Mouse (Mus musculus): ENCODE data around the gene Slc39a2.
A peak's percentile ranks its signal among the peaks of the same experiment; 100 is the strongest.
"Not testable (repeated sequence)": the region's sequence is repeated elsewhere in the genome, so short reads cannot be mapped to it uniquely, and the experiment has no call there.

Gene Slc39a2

GRCm38 (mm10) chr14:51902806-51903710 lies 10.4 kb downstream of the Slc39a2 start:
- DNase-seq: peak; percentile 73

GRCm38 (mm10) chr14:51903782-51904181 lies 11.1 kb downstream of the Slc39a2 start:
- no peak for DNase-seq

- no peak for DNase-seq
These were observed 12.0 kb downstream of the Slc39a2 start for GRCm38 (mm10) chr14:51904706-51905105.

GRCm38 (mm10) chr14:51906102-51906501 lies 13.4 kb downstream of the Slc39a2 start:
- no peak for DNase-seq

- no peak for DNase-seq
These were observed 18.6 kb downstream of the Slc39a2 start for GRCm38 (mm10) chr14:51911301-51911700.

DNA sequence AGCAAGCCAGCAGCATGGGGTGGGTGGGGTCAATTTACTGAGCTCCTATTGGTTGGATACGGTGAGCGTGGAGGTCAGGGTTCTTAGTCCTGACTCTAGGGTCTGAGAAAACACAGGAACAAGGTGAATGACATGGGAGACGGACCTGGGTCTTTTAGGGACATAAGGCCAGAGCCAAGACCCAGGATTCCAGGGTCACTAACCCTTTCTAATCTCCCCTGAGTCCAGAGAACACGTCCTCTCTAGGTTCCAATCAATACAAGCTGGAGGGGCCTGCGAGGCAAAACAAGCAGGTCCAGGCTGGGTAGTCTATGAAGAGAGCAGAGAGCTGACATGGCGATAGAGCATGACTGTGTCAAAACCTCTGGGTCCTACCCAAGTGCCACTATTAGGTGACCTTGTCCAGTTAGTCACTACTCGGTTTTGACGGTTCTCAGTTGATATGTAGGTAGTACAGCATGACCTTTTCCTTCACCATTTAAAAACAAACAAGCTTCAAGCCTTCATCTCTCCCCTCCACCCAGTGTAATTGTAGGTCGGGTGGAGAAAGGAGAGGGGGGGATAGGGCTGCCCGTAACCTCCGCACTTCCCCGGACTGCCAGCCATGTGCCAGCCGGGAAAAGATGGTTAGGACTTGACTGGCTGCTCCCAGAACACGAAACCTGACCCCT lies 19.8 kb downstream of the Slc39a2 start:
- no peak for DNase-seq

DNA sequence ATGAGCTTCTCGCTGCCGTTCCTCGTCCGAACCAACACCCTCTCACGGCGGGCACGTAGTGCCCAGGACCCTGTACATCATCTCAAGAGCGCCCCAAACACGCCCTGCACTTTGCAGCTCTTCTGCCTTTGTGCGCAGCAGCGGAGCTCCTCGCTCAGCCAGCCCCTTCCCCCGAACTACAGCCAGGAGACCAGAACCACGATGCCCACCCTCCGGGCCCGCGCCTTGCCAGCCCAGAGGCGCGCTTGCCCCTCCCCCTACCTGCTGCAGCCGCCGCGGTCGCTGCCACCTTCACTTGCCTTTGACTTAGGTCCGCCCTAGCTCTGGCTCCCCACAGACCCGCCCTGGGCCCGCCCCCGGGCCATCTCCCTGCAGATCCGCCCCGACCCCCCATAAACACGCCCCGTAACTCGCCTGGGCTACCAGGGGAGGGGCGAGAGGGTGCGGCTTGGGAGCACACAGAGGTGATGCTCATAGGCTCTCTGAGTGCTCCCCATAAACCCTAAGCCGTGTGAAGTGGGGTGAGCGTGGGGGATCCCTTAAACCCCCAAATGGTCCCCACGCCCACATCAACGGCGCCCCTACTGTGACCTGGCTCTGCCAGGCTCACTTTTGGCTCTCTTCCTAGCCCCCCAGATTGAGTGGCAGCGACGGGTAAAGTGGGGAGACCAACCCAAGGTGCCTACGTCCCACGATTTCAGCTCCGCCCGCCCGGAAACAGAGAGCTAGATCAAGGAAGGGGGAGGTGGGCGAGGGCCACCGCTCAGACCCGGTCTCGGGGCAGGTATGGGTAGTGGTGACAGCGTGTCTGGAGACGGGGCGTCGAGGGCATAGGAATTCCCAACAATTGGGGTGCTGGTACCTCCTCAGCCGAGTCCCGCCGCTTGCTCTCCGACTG lies 20.6 kb downstream of the Slc39a2 start:
- DNase-seq: peak; percentile 69

GRCm38 (mm10) chr14:51913960-51914762 lies 21.5 kb downstream of the Slc39a2 start, which contains the start of gene Ndrg2:
Ndrg2 (minus strand) TSS chr14:51914158.
- peak; percentile 57 for DNase-seq

DNA sequence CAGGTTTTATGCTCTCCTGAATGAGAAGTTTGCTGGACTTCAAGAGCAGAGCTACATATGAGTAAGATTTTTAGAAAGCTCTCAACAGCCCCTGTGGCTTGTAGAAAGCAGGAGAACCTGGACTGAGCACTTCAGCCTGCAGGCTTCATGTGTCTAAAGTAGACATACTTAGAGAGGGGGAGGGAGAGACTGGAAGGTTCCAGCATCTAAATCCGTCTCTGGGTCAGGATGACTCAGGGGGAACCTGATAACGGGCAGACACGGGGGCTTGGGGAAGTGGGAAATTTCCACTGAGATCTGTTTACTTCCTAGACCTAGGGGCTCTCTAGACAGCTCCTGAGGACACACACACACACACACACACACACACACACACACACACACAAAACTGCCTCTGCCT lies 22.3 kb downstream of the Slc39a2 start:
- no peak for DNase-seq

- no peak for DNase-seq
These were observed 23.9 kb downstream of the Slc39a2 start for GRCm38 (mm10) chr14:51916539-51916938.

DNA sequence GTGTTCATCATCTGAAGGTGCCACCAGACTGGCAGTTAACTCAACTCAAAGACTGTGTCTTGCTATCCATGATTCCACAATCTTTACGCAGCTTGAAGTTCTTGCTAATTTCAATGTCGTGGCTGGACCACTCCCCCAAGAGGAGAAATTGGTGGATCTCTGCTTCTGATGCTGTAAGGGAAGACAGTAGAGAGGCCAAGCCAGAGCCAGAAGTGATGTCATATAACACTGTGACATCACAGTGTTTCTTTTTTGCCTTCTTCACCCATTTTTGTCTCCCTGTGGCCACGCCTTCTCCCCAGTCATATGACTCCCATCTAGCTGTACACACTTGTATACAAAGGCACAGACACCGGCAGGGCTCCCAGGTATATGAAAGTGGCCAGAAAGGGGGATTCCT lies 25.4 kb downstream of the Slc39a2 start, which contains the start of gene Tppp2:
TSS of gene Tppp2 (plus strand) at position 301 of the 400 bp plus-strand sequence.
- no peak for DNase-seq

- DNase-seq: no peak
These were observed 26.3 kb downstream of the Slc39a2 start for GRCm38 (mm10) chr14:51918966-51919365.

DNA sequence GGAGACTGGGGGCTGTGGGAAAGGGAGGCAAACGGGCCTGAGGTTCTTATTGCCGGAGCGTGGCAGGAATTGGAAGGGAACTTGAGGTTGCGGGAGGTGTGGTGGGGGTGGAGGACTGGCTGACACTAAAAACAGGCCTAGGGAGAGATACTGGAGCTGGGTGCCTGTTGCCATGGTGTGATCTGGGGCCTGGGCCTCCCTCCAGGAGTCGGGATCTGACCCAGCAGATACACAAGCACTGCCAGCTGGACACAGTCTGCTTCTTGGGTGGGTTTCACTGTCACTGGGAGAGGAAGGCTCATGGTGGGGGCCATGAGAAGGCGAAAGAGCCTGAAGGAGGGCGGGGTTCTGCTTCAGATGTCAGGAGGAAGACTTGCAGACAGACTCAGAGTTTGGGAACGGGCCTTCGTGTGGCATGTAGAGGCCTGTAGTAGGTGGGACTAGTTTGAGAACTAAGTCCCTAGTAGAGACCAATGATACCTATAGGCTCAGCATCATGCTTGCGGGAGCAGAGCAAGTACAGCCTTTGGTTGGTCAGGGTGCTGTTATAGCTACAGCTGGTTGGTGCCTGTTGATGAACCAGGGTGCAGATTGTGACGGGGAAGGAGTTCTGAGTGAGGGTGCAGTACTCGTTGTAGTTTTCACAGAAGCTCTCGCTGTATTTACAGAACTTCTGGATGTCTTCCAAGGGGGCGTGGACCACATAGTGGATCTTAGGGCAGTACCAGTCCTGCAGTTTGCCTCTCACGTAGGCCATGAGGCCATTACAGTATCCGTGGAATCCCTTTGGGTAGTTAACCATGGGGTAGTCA lies 29.3 kb downstream of the Slc39a2 start:
- DNase-seq: no peak

GRCm38 (mm10) chr14:51922571-51922865 lies 29.8 kb downstream of the Slc39a2 start, which contains the start of gene Rnase13:
Rnase13 (minus strand) TSS chr14:51922773.
- DNase-seq: no peak

- DNase-seq: no peak
These were observed 30.2 kb downstream of the Slc39a2 start for GRCm38 (mm10) chr14:51922910-51923309.

- no peak for DNase-seq
These were observed 30.8 kb downstream of the Slc39a2 start for GRCm38 (mm10) chr14:51923492-51923891.

- DNase-seq: not testable (repeated sequence)
These were observed 34.2 kb downstream of the Slc39a2 start for GRCm38 (mm10) chr14:51926930-51927329.

DNA sequence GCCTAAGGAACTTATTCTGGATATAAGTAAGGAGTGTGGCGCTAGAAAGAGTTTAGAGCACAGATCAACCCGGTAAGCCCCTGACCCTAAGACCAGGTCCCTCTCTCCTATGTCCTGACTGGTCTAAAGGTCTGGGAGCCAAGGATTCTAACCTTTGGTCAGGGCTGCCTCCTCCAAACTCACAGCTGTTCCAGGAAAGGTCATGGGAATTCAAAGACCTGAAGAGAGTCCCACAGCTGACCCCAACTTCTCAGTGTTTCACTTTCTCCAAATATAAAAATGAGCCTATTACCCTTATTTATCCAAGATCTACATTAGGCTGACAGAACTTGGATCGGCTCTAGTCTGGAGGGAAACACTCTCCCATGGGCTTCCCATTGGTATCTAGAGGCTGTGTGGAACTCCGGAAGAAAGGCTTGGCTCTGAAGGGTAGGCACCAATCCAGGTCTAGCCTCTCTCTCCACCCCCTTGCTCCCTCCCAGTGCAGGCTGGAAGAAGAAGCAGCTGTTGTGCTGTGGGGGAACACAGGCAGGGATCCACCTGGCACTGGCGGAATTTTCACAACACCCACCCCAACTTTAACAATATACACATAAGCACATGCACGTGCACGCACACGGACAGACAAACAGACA lies 36.7 kb downstream of the Slc39a2 start:
- DNase-seq: no peak

- no peak for DNase-seq
These were observed 37.3 kb downstream of the Slc39a2 start for GRCm38 (mm10) chr14:51929968-51930367.

DNA sequence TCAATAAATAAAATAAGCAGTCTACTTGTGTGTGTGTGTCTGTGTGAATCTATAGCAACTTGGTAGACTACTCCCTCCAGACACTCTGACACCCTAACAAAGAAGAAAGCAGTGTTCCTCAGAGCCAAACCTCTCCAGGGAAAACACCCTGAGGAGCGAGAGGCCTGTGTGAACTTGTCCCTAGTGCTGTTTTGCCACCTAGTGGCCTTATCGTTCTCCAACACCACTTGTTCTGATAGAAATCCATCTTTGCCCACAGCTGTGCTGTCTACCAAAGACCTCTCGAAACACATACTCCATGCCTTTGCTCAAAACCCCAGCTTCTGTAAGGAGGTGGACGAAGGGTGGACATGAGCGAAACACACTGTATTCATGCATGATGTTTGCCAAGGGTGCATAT lies 38.1 kb downstream of the Slc39a2 start:
- peak; percentile 26 for DNase-seq

All from cerebellum, adult 11 months (tissue).